Mouse (Mus musculus) bone marrow macrophage, adult 2 months (primary cell): Measurements from ENCODE around the gene Son.

Source experiments
- CTCF ChIP-seq: IDR thresholded peaks from 2 replicates; pipeline ENCODE4 v1.5.1; 2012; ENCODE audit warnings: low read depth, mild to moderate bottlenecking, low read length, moderate library complexity
- POLR2A ChIP-seq: IDR thresholded peaks from 2 replicates; pipeline ENCODE4 v1.6.1; 2012; ENCODE audit warnings: mild to moderate bottlenecking, low read depth, low read length, borderline replicate concordance

DNA sequence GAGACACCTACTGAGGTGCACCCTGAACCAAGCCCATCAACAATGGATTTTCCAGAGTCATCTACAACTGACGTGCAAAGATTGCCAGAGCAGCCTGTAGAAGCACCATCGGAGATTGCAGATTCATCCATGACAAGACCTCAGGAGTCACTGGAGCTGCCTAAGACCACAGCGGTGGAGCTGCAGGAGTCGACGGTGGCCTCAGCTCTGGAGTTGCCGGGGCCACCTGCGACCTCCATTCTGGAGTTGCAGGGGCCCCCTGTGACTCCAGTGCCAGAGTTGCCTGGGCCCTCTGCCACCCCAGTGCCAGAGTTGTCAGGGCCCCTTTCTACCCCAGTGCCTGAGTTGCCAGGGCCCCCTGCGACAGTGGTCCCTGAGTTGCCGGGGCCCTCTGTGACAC lies 8.0 kb downstream of the Son start:
- TF ChIP-seq POLR2A = no peak
- TF ChIP-seq CTCF = no peak
